ENCODE assay signal across 21 mouse cellular contexts in genomic region chr16:96767508-96767907, GRCm38 (mm10).
A peak's percentile ranks its signal among the peaks of the same experiment; 100 is the strongest.
DNase-seq lines count a peak whose midpoint lies in the region; ATAC-seq and TF ChIP-seq lines count a peak whose summit lies in the region.
"Had no signal": no experiment of that assay in that cellular context is flagged by ENCODE, and none has a peak within 500 bp of the region (broad histone marks: within the 10 kb centered on the region; RNA-seq: fewer than 3 reads in every experiment).

No protein-coding gene starts in this region.

- peak overlapping the region; percentile 36 for H3K27ac ChIP-seq in forebrain, embryonic 13.5 days
- H3K27ac ChIP-seq in forebrain, embryonic 11.5 days (ENCODE audit: low read depth, low read length): no peak overlapping the region
- 0 out of 2 replicates have a peak overlapping the region, but pooled peaks have one; percentile 21 for H3K27ac ChIP-seq in forebrain, postnatal 0 days (ENCODE audit: low read depth, low read length)
- H3K27ac ChIP-seq in hindbrain, postnatal 0 days: peak overlapping the region; percentile 59; the same call in 1 of the 2 replicates
- peak overlapping the region; percentile 52 for H3K27ac ChIP-seq in midbrain, postnatal 0 days (ENCODE audit: low read depth, low read length)
- H3K27ac ChIP-seq: heart, embryonic 13.5 days; kidney, postnatal 0 days; liver, embryonic 13.5 days; stomach, postnatal 0 days had no signal

- no peak for TF ChIP-seq CTCF in forebrain, postnatal 0 days (IDR thresholded peaks at IDR 0.05; ENCODE audit: low read depth)
- TF ChIP-seq CTCF in hindbrain, postnatal 0 days (IDR thresholded peaks at IDR 0.05; ENCODE audit: low read depth): no peak
- no peak for TF ChIP-seq CTCF in midbrain, postnatal 0 days (IDR thresholded peaks at IDR 0.05)

- DNase-seq in forebrain, embryonic 11.5 days (ENCODE audit: low spot score): no peak
- DNase-seq in forebrain, postnatal 0 days: no peak
- DNase-seq in hindbrain, postnatal 0 days (ENCODE audit: low spot score): no peak
- DNase-seq in midbrain, postnatal 0 days (ENCODE audit: low spot score): no peak
- no peak for DNase-seq in cerebellum, adult 11 months
- DNase-seq in kidney, postnatal 25 days: no peak
- DNase-seq in heart, postnatal 4 days: no peak
- DNase-seq: cerebellum, adult 11-12 months; cerebellum, postnatal 36 days; gastrocnemius, postnatal 36 days; heart, postnatal 36 days; layer of hippocampus, adult 9-11 months; liver, embryonic 13.5 days; right cerebral cortex, postnatal 14 days had no signal

- no peaks in the 10 kb centered on the region for H3K9me3 ChIP-seq in forebrain, embryonic 13.5 days (replicated peaks)
- no peaks in the 10 kb centered on the region for H3K9me3 ChIP-seq in forebrain, embryonic 11.5 days (ENCODE audit: control insufficient read depth, low read length)
- H3K9me3 ChIP-seq in forebrain, postnatal 0 days (ENCODE audit: low read length): no peaks in the 10 kb centered on the region
- no peaks in the 10 kb centered on the region for H3K9me3 ChIP-seq in hindbrain, postnatal 0 days (ENCODE audit: low read length)
- no peaks in the 10 kb centered on the region for H3K9me3 ChIP-seq in midbrain, postnatal 0 days (ENCODE audit: low read length)
- H3K9me3 ChIP-seq: G1E; heart, embryonic 13.5 days; liver, embryonic 13.5 days had no signal

- no peak overlapping the region for H3K4me3 ChIP-seq in forebrain, embryonic 13.5 days
- no peak overlapping the region for H3K4me3 ChIP-seq in forebrain, embryonic 11.5 days (ENCODE audit: low read depth, low read length)
- no peak overlapping the region for H3K4me3 ChIP-seq in forebrain, postnatal 0 days (ENCODE audit: low read depth, low read length)
- H3K4me3 ChIP-seq in hindbrain, postnatal 0 days (ENCODE audit: low read length): no peak overlapping the region
- no peak overlapping the region for H3K4me3 ChIP-seq in midbrain, postnatal 0 days (ENCODE audit: low read depth, low read length)
- H3K4me3 ChIP-seq: heart, embryonic 13.5 days; liver, embryonic 13.5 days had no signal

- no peaks in the 10 kb centered on the region for H3K36me3 ChIP-seq in forebrain, embryonic 13.5 days (ENCODE audit: poor library complexity, severe bottlenecking)
- no peaks in the 10 kb centered on the region for H3K36me3 ChIP-seq in forebrain, embryonic 11.5 days (ENCODE audit: control insufficient read depth, insufficient read depth, low read length)
- H3K36me3 ChIP-seq in forebrain, postnatal 0 days (ENCODE audit: insufficient read depth): no peaks in the 10 kb centered on the region; the same call in 1 of the 2 replicates
- no peaks in the 10 kb centered on the region for H3K36me3 ChIP-seq in hindbrain, postnatal 0 days (ENCODE audit: insufficient read depth, low read length)
- no peaks in the 10 kb centered on the region; the same call in 1 of the 2 replicates for H3K36me3 ChIP-seq in midbrain, postnatal 0 days (ENCODE audit: insufficient read depth, low read length)
- H3K36me3 ChIP-seq: G1E; heart, embryonic 13.5 days; liver, embryonic 13.5 days had no signal

- 0 out of 2 replicates have a peak, but pooled peaks have one; percentile 41 for ATAC-seq in forebrain, embryonic 13.5 days
- ATAC-seq in forebrain, embryonic 11.5 days (replicated peaks; ENCODE audit: low FRiP score): no peak
- peak; percentile 8; the same call in 1 of the 2 replicates for ATAC-seq in forebrain, postnatal 0 days
- no peak for ATAC-seq in hindbrain, postnatal 0 days
- no peak for ATAC-seq in midbrain, postnatal 0 days (ENCODE audit: low FRiP score)
- ATAC-seq: CD4-positive, CD25-positive, alpha-beta regulatory T cell, adult 4 months; intestine, postnatal 0 days had no signal

- no peak overlapping the region for H3K4me2 ChIP-seq in forebrain, embryonic 13.5 days
- H3K4me2 ChIP-seq in forebrain, embryonic 11.5 days (ENCODE audit: low read depth, low read length, severe bottlenecking): no peak overlapping the region
- H3K4me2 ChIP-seq in forebrain, postnatal 0 days (ENCODE audit: low read depth): no peak overlapping the region
- H3K4me2 ChIP-seq in hindbrain, postnatal 0 days (ENCODE audit: low read depth, low read length): no peak overlapping the region
- H3K4me2 ChIP-seq in midbrain, postnatal 0 days (ENCODE audit: low read depth, low read length, poor library complexity, severe bottlenecking): no peak overlapping the region
- H3K4me2 ChIP-seq: heart, embryonic 13.5 days; liver, embryonic 13.5 days had no signal

- WGBS in forebrain, embryonic 13.5 days: 30% methylated on average over 4 of the region's 4 CpGs
- WGBS in forebrain, embryonic 11.5 days: 30% methylated on average over 4 of the region's 4 CpGs
- 22% methylated on average over 4 of the region's 4 CpGs for WGBS in forebrain, postnatal 0 days
- WGBS in hindbrain, postnatal 0 days: 19% methylated on average over 4 of the region's 4 CpGs
- 15% methylated on average over 4 of the region's 4 CpGs for WGBS in midbrain, postnatal 0 days

- H3K27me3 ChIP-seq in forebrain, embryonic 13.5 days: no peaks in the 10 kb centered on the region
- no peaks in the 10 kb centered on the region for H3K27me3 ChIP-seq in forebrain, embryonic 11.5 days (ENCODE audit: control insufficient read depth, insufficient read depth, low read length)
- H3K27me3 ChIP-seq in forebrain, postnatal 0 days (ENCODE audit: insufficient read depth, low read length): no peaks in the 10 kb centered on the region
- H3K27me3 ChIP-seq in hindbrain, postnatal 0 days (ENCODE audit: insufficient read depth, low read length): no peaks in the 10 kb centered on the region
- H3K27me3 ChIP-seq in midbrain, postnatal 0 days (ENCODE audit: insufficient read depth, low read length): no peaks in the 10 kb centered on the region
- H3K27me3 ChIP-seq: heart, embryonic 13.5 days; liver, embryonic 13.5 days had no signal

- H3K4me1 ChIP-seq in forebrain, embryonic 13.5 days: 0 out of 2 replicates have a peak, but pooled peaks cover 10% of the 10 kb centered on the region
- no peaks in the 10 kb centered on the region for H3K4me1 ChIP-seq in forebrain, embryonic 11.5 days (replicated peaks; ENCODE audit: control insufficient read depth, insufficient read depth, low read length)
- 0 out of 2 replicates have a peak, but pooled peaks cover 5% of the 10 kb centered on the region for H3K4me1 ChIP-seq in forebrain, postnatal 0 days (ENCODE audit: insufficient read depth)
- no peaks in the 10 kb centered on the region for H3K4me1 ChIP-seq in hindbrain, postnatal 0 days (ENCODE audit: insufficient read depth, low read length)
- peaks cover 7% of the 10 kb centered on the region; the same call in 1 of the 2 replicates for H3K4me1 ChIP-seq in midbrain, postnatal 0 days (ENCODE audit: insufficient read depth, low read length)
- H3K4me1 ChIP-seq: heart, embryonic 13.5 days; liver, embryonic 13.5 days had no signal

- no peak overlapping the region for H3K9ac ChIP-seq in forebrain, embryonic 13.5 days
- no peak overlapping the region for H3K9ac ChIP-seq in forebrain, embryonic 11.5 days (ENCODE audit: low read length)
- H3K9ac ChIP-seq in forebrain, postnatal 0 days: no peak overlapping the region
- H3K9ac ChIP-seq in hindbrain, postnatal 0 days (replicated peaks; ENCODE audit: low read length): no peak overlapping the region
- H3K9ac ChIP-seq in midbrain, postnatal 0 days (replicated peaks; ENCODE audit: low read length, poor library complexity, severe bottlenecking): 0 out of 2 replicates have a peak overlapping the region, but pooled peaks have one; percentile 29
- H3K9ac ChIP-seq: heart, embryonic 13.5 days; liver, embryonic 13.5 days had no signal

Comparison
In these comparisons a context has a peak if more than half of its experiments do, and no peak if none do; other contexts are left out.
1. ATAC-seq: peak in forebrain, embryonic 13.5 days (single experiment) and forebrain, postnatal 0 days (single experiment); none in forebrain, embryonic 11.5 days (single experiment), hindbrain, postnatal 0 days (single experiment) and midbrain, postnatal 0 days (single experiment).